Mouse (Mus musculus): Measurements from ENCODE around the gene Mgat4b.

Gene Mgat4b

GRCm38 (mm10) chr11:50224671-50225530 is 14.2 kb downstream of the Mgat4b start:
- DNase-seq (ENCODE audit: low spot score in 2 of 2) = peak; percentile 81 to 86

- DNase-seq (ENCODE audit: low spot score in 2 of 2) = no peak
Measured at GRCm38 (mm10) chr11:50225611-50226378, 15.1 kb downstream of the Mgat4b start.

- no peak for DNase-seq (ENCODE audit: low spot score in 2 of 2)
Measured at GRCm38 (mm10) chr11:50226406-50226805, 15.7 kb downstream of the Mgat4b start.

- no peak for DNase-seq (ENCODE audit: low spot score in 2 of 2)
Measured at GRCm38 (mm10) chr11:50227226-50227625, 16.5 kb downstream of the Mgat4b start.

- no peak for DNase-seq (ENCODE audit: low spot score in 2 of 2)
Measured at GRCm38 (mm10) chr11:50227736-50228135, 17.0 kb downstream of the Mgat4b start.

GRCm38 (mm10) chr11:50228772-50229171 is 18.1 kb downstream of the Mgat4b start:
- no peak for DNase-seq (ENCODE audit: low spot score in 2 of 2)

GRCm38 (mm10) chr11:50229252-50229910 is 18.7 kb downstream of the Mgat4b start:
- no peak for DNase-seq (ENCODE audit: low spot score in 2 of 2)

- no peak for DNase-seq (ENCODE audit: low spot score in 2 of 2)
Measured at GRCm38 (mm10) chr11:50230481-50231304, 20.0 kb downstream of the Mgat4b start.

GRCm38 (mm10) chr11:50231411-50231810 is 20.7 kb downstream of the Mgat4b start:
- peak in 1 of 2 experiments; percentile 81 for DNase-seq (ENCODE audit: low spot score in 2 of 2)

- no peak for DNase-seq (ENCODE audit: low spot score in 2 of 2)
Measured at GRCm38 (mm10) chr11:50233022-50233421, 22.3 kb downstream of the Mgat4b start.

- DNase-seq (ENCODE audit: low spot score in 2 of 2) = no peak
Measured at GRCm38 (mm10) chr11:50233993-50234392, 23.3 kb downstream of the Mgat4b start.

- no peak for DNase-seq (ENCODE audit: low spot score in 2 of 2)
Measured at GRCm38 (mm10) chr11:50234606-50235005, 23.9 kb downstream of the Mgat4b start.

- peak; percentile 63 to 75 for DNase-seq (ENCODE audit: low spot score in 2 of 2)
Measured at GRCm38 (mm10) chr11:50236540-50236936, 25.8 kb downstream of the Mgat4b start.

- DNase-seq (ENCODE audit: low spot score in 2 of 2) = no peak
Measured at GRCm38 (mm10) chr11:50236937-50237835, 26.5 kb downstream of the Mgat4b start.

- DNase-seq (ENCODE audit: low spot score in 2 of 2) = no peak
Measured at GRCm38 (mm10) chr11:50238324-50238723, 27.6 kb downstream of the Mgat4b start, which contains the start of gene Ltc4s. TSS of gene Ltc4s (minus strand) at chr11:50238616.

- DNase-seq (ENCODE audit: low spot score in 2 of 2) = no peak
Measured at GRCm38 (mm10) chr11:50238821-50239791, 28.4 kb downstream of the Mgat4b start.

GRCm38 (mm10) chr11:50240235-50240911 is 29.7 kb downstream of the Mgat4b start:
- DNase-seq (ENCODE audit: low spot score in 2 of 2) = no peak

- DNase-seq (ENCODE audit: low spot score in 2 of 2) = no peak
Measured at GRCm38 (mm10) chr11:50243926-50244325, 33.2 kb downstream of the Mgat4b start.
